Mouse (Mus musculus) right cerebral cortex, postnatal 4 days (tissue): ENCODE measurements at regions not wholly inside any gene's neighbourhood (a gene's known extent, or its start where the extent isn't known, plus 50 kb on each side); places are given as distances from the start of the nearest gene placed in this dataset.

ENCODE experiments used
- DNase-seq: peaks from one replicate; pipeline ENCODE4 v3.0.0-alpha.2; 2022

GRCm38 (mm10) chr13:43724161-43724560 lies 60.4 kb upstream of the Cd83 start:
- DNase-seq: no peak

- DNase-seq: peak; percentile 57
Observed at GRCm38 (mm10) chr13:43725698-43726097, 58.9 kb upstream of the Cd83 start.

- DNase-seq: no peak
Observed at GRCm38 (mm10) chr13:43726895-43727341, 57.7 kb upstream of the Cd83 start.

- no peak for DNase-seq
Observed at GRCm38 (mm10) chr13:43729617-43730016, 55.0 kb upstream of the Cd83 start.

GRCm38 (mm10) chr13:43733061-43733460 lies 51.5 kb upstream of the Cd83 start:
- no peak for DNase-seq

- peak; percentile 38 for DNase-seq
Observed at GRCm38 (mm10) chr13:43734641-43735040, 49.9 kb upstream of the Cd83 start.
